Mouse (Mus musculus): Measurements from ENCODE around the gene Tmem220. TPM values are rescaled to one million over a fixed set of nuclear protein-coding genes. Genes with fewer than 3 reads are reported as not detected.

The Tmem220 gene
- total RNA-seq, 1 experiment from 2014 or later, result 2.3 TPM

Other genes starting within 250 kb of the Tmem220 start
- gene Pirt, start 113.2 kb upstream of the Tmem220 start, total RNA-seq (2017), result not detected in 2 replicates
- not detected in 2 replicates for gene Tmem238l, start 68.5 kb upstream of the Tmem220 start, total RNA-seq (2017)
- gene Adprm, start 27.4 kb downstream of the Tmem220 start, total RNA-seq (2017), result 13.6 and 15.1 TPM in 2 replicates
- gene Sco1, start 27.5 kb downstream of the Tmem220 start, total RNA-seq (2017), result 24.5 and 25.7 TPM in 2 replicates
- gene Myh3, start 53.1 kb downstream of the Tmem220 start, total RNA-seq (2017), result not detected in 2 replicates
- not detected in 2 replicates for gene Myh2, start 145.9 kb downstream of the Tmem220 start, total RNA-seq (2017)
- gene Myh1, start 174.9 kb downstream of the Tmem220 start, total RNA-seq (2017), result not detected in 2 replicates
- not detected in 2 replicates for gene Myh4, start 212.9 kb downstream of the Tmem220 start, total RNA-seq (2017)